Mouse (Mus musculus): ENCODE measurements around the gene Eif1. TPM values are rescaled to one million over a fixed set of nuclear protein-coding genes. Genes with fewer than 3 reads are reported as not detected.

Gene Eif1
- 1,740 and 1,854 TPM in 2 replicates for polyA plus RNA-seq (2015; fragmentation: Nextera tagmentation; extraction: Ambion mirVana)

- WGBS: under 1% methylated on average over 38 of the region's 58 CpGs
- H3K9me3 ChIP-seq (ENCODE audit: control insufficient read depth, low read length): no peaks in the 10 kb centered on the region
- H3K4me3 ChIP-seq (ENCODE audit: low read length): peak within 1 kb of the TSS; percentile 76
- H3K4me2 ChIP-seq (ENCODE audit: low read depth, low read length): peak within 1 kb of the TSS; percentile 84
- peak within 1 kb of the TSS; percentile 96 for H3K9ac ChIP-seq (ENCODE audit: low read length)
- peaks cover 4% of the 10 kb centered on the region; the same call in 1 of the 2 replicates for H3K4me1 ChIP-seq (replicated peaks; ENCODE audit: control insufficient read depth, insufficient read depth, low read length)
- H3K27ac ChIP-seq (ENCODE audit: low read length): peak within 1 kb of the TSS; percentile 99
- H3K27me3 ChIP-seq (ENCODE audit: control insufficient read depth, insufficient read depth, low read depth, low read length): no peaks in the 10 kb centered on the region
- peaks cover 15% of the 10 kb centered on the region for H3K36me3 ChIP-seq (ENCODE audit: control insufficient read depth, insufficient read depth, low read length)
- peak; percentile 96 for ATAC-seq (ENCODE audit: low read depth)
Observed at GRCm38 (mm10) chr11:100319492-100320171, at the start of gene Eif1. TSS of gene Eif1 (plus strand) at chr11:100319885.

- H3K36me3 ChIP-seq (ENCODE audit: control insufficient read depth, insufficient read depth, low read length): no peaks in the 10 kb centered on the region
- H3K9me3 ChIP-seq (ENCODE audit: control insufficient read depth, low read length): no peaks in the 10 kb centered on the region
- no peaks in the 10 kb centered on the region for H3K4me1 ChIP-seq (replicated peaks; ENCODE audit: control insufficient read depth, insufficient read depth, low read length)
- H3K4me3 ChIP-seq (ENCODE audit: low read length): no peak overlapping the region
- no peaks in the 10 kb centered on the region for H3K27me3 ChIP-seq (ENCODE audit: control insufficient read depth, insufficient read depth, low read depth, low read length)
- H3K27ac ChIP-seq (ENCODE audit: low read length): no peak overlapping the region
- ATAC-seq (ENCODE audit: low read depth): no peak
- no peak overlapping the region for H3K9ac ChIP-seq (ENCODE audit: low read length)
- no peak overlapping the region for H3K4me2 ChIP-seq (ENCODE audit: low read depth, low read length)
- WGBS: 92% methylated on average over 1 of the region's 1 CpGs
Observed at GRCm38 (mm10) chr11:100271878-100272277, 47.8 kb upstream of the Eif1 start.

- 64% methylated on average over 7 of the region's 7 CpGs for WGBS
- H3K4me1 ChIP-seq (replicated peaks; ENCODE audit: control insufficient read depth, insufficient read depth, low read length): no peaks in the 10 kb centered on the region
- no peak overlapping the region for H3K27ac ChIP-seq (ENCODE audit: low read length)
- H3K4me2 ChIP-seq (ENCODE audit: low read depth, low read length): no peak overlapping the region
- H3K9me3 ChIP-seq (ENCODE audit: control insufficient read depth, low read length): no peaks in the 10 kb centered on the region
- H3K27me3 ChIP-seq (ENCODE audit: control insufficient read depth, insufficient read depth, low read depth, low read length): no peaks in the 10 kb centered on the region
- H3K9ac ChIP-seq (ENCODE audit: low read length): no peak overlapping the region
- H3K36me3 ChIP-seq (ENCODE audit: control insufficient read depth, insufficient read depth, low read length): no peaks in the 10 kb centered on the region
- no peak overlapping the region for H3K4me3 ChIP-seq (ENCODE audit: low read length)
- ATAC-seq (ENCODE audit: low read depth): no peak
Observed at GRCm38 (mm10) chr11:100274719-100275118, 45.0 kb upstream of the Eif1 start.

- Histone ChIP-seq H3K9me3 (ENCODE audit: control insufficient read depth, low read length) (no peaks in the 10 kb centered on the region), H3K4me2 (ENCODE audit: low read depth, low read length) (no peak overlapping the region), H3K4me1 (replicated peaks; ENCODE audit: control insufficient read depth, insufficient read depth, low read length) (no peaks in the 10 kb centered on the region), H3K9ac (ENCODE audit: low read length) (no peak overlapping the region), H3K27ac (ENCODE audit: low read length) (no peak overlapping the region), H3K4me3 (ENCODE audit: low read length) (no peak overlapping the region), H3K27me3 (ENCODE audit: control insufficient read depth, insufficient read depth, low read depth, low read length) (no peaks in the 10 kb centered on the region), H3K36me3 (ENCODE audit: control insufficient read depth, insufficient read depth, low read length) (no peaks in the 10 kb centered on the region)
- ATAC-seq (ENCODE audit: low read depth): no peak
- WGBS: 63% methylated on average over 5 of the region's 5 CpGs
Observed at GRCm38 (mm10) chr11:100275466-100275865, 44.2 kb upstream of the Eif1 start.

GRCm38 (mm10) chr11:100277726-100278480, 41.8 kb upstream of the Eif1 start:
- Histone ChIP-seq H3K4me3 (ENCODE audit: low read length) (no peak overlapping the region), H3K4me1 (replicated peaks; ENCODE audit: control insufficient read depth, insufficient read depth, low read length) (no peaks in the 10 kb centered on the region), H3K9ac (ENCODE audit: low read length) (no peak overlapping the region), H3K36me3 (ENCODE audit: control insufficient read depth, insufficient read depth, low read length) (no peaks in the 10 kb centered on the region), H3K27me3 (ENCODE audit: control insufficient read depth, insufficient read depth, low read depth, low read length) (no peaks in the 10 kb centered on the region), H3K4me2 (ENCODE audit: low read depth, low read length) (no peak overlapping the region), H3K27ac (ENCODE audit: low read length) (no peak overlapping the region), H3K9me3 (ENCODE audit: control insufficient read depth, low read length) (no peaks in the 10 kb centered on the region)
- WGBS: 50% methylated on average over 15 of the region's 15 CpGs
- ATAC-seq (ENCODE audit: low read depth): no peak

GRCm38 (mm10) chr11:100278759-100279158, 40.9 kb upstream of the Eif1 start:
- H3K27me3 ChIP-seq (ENCODE audit: control insufficient read depth, insufficient read depth, low read depth, low read length): no peaks in the 10 kb centered on the region
- H3K4me2 ChIP-seq (ENCODE audit: low read depth, low read length): no peak overlapping the region
- WGBS: 39% methylated on average over 5 of the region's 5 CpGs
- no peaks in the 10 kb centered on the region for H3K36me3 ChIP-seq (ENCODE audit: control insufficient read depth, insufficient read depth, low read length)
- H3K9ac ChIP-seq (ENCODE audit: low read length): no peak overlapping the region
- H3K9me3 ChIP-seq (ENCODE audit: control insufficient read depth, low read length): no peaks in the 10 kb centered on the region
- no peak overlapping the region for H3K27ac ChIP-seq (ENCODE audit: low read length)
- ATAC-seq (ENCODE audit: low read depth): no peak
- H3K4me1 ChIP-seq (replicated peaks; ENCODE audit: control insufficient read depth, insufficient read depth, low read length): no peaks in the 10 kb centered on the region
- H3K4me3 ChIP-seq (ENCODE audit: low read length): no peak overlapping the region

GRCm38 (mm10) chr11:100281596-100282544, 37.8 kb upstream of the Eif1 start:
- 21% methylated on average over 11 of the region's 11 CpGs for WGBS
- Histone ChIP-seq H3K4me3 (ENCODE audit: low read length) (no peak overlapping the region), H3K27me3 (ENCODE audit: control insufficient read depth, insufficient read depth, low read depth, low read length) (no peaks in the 10 kb centered on the region), H3K9ac (ENCODE audit: low read length) (no peak overlapping the region), H3K36me3 (ENCODE audit: control insufficient read depth, insufficient read depth, low read length) (no peaks in the 10 kb centered on the region), H3K9me3 (ENCODE audit: control insufficient read depth, low read length) (no peaks in the 10 kb centered on the region), H3K4me2 (ENCODE audit: low read depth, low read length) (no peak overlapping the region), H3K27ac (ENCODE audit: low read length) (no peak overlapping the region), H3K4me1 (replicated peaks; ENCODE audit: control insufficient read depth, insufficient read depth, low read length) (0 out of 2 replicates have a peak, but pooled peaks cover 3% of the 10 kb centered on the region)
- ATAC-seq (ENCODE audit: low read depth): no peak

- Histone ChIP-seq H3K36me3 (ENCODE audit: control insufficient read depth, insufficient read depth, low read length) (no peaks in the 10 kb centered on the region), H3K9ac (ENCODE audit: low read length) (no peak overlapping the region), H3K4me2 (ENCODE audit: low read depth, low read length) (no peak overlapping the region), H3K9me3 (ENCODE audit: control insufficient read depth, low read length) (no peaks in the 10 kb centered on the region), H3K4me1 (replicated peaks; ENCODE audit: control insufficient read depth, insufficient read depth, low read length) (0 out of 2 replicates have a peak, but pooled peaks cover 3% of the 10 kb centered on the region), H3K27me3 (ENCODE audit: control insufficient read depth, insufficient read depth, low read depth, low read length) (no peaks in the 10 kb centered on the region), H3K27ac (ENCODE audit: low read length) (no peak overlapping the region), H3K4me3 (ENCODE audit: low read length) (no peak overlapping the region)
- WGBS: 24% methylated on average over 10 of the region's 10 CpGs
- no peak for ATAC-seq (ENCODE audit: low read depth)
Observed at GRCm38 (mm10) chr11:100282549-100282948, 37.1 kb upstream of the Eif1 start.
